Mouse (Mus musculus) retina, postnatal 1 day (tissue): ENCODE data around the gene Pard3.

ENCODE experiments used
- DNase-seq: peaks from one replicate; pipeline ENCODE4 v3.0.0-alpha.2; 2012

The Pard3 gene

DNA sequence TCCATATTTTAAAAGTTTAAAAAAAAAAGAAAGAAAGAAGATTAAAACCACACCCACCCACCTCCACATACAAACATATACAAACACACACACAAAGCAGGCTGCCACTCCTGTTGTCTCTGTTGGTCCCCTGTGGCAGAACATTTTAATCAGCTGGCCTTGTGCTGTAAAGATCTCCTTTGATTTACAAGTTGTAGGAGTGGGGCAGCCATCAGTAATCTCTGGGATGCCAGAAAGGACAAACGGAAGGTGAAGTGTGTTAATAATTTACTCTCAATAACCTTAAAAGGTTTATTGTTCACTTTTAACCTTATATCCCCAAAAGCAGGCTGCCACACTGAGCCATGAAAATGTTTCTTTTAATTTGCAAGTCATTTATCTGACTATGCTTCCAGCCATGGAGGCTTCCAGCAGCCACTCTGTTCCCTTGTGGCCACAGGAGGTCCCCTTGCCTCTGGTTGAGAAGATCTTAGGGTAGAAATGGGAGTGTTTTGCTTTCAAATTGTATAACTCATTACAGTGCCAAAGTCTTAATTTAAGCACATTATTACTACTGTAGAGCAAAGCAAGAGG is 448.4 kb downstream of the Pard3 start:
- no peak for DNase-seq

DNA sequence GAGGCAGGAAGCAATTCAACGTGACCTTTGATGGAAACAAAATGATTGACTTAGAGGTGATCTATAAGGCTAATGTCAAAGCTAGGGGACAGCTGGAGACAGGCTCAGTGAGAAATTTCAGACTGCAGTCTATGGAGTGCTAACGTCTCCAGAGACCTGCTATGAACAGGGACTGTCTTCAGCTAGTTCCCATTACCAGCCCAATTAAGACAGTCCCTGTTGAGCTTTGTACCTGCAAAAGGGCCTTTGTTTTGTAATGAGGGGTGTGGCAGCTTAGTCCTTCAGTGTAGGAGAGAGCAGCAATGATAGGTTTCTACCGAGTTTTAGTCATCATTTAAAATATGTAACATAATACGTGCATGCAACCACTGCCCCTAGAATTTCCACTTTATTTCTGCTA is 448.9 kb downstream of the Pard3 start:
- DNase-seq = no peak

DNA sequence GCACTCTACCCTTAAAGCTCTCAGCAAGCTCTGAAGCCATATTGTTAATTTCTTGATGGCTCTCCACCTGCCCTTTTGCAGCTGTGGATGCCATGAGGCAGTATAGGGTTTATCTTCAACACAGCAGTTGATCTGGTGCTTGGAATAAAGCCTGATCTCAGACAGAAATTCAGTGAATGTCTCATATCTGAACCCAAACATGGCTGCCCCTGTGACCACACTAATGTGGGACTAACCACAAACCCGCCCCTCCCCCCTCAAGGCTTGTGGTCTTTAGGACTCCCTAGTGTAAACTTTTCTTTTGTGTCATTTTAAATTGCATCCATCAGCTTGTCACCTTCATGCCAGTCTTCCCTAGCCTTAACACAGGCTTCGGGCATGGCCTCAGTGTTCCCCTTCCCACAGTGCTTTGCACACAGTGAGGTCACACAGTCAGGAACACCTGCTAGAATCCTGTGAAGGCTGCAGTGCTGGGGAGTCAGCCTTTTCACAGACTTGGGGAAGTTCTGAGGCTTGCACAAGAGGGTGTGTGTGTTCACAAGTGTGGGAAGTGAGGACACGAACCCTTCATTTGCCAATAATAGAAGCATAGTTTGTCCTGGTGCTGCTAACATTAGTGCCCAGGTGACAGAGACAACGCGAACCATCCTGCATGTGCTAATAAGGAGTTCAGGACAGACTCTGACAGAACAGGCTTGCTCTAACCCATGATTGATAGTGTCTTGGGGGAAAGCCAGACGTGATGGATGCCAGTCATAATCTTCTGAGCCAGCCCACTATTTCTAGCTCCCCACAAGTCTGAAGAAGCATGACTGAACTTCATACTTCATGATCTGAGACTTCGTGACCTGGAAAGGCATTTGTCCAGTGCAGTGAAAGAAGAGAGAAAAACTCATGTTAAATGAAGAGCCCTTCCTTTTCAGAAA is 451.4 kb downstream of the Pard3 start:
- no peak for DNase-seq

DNA sequence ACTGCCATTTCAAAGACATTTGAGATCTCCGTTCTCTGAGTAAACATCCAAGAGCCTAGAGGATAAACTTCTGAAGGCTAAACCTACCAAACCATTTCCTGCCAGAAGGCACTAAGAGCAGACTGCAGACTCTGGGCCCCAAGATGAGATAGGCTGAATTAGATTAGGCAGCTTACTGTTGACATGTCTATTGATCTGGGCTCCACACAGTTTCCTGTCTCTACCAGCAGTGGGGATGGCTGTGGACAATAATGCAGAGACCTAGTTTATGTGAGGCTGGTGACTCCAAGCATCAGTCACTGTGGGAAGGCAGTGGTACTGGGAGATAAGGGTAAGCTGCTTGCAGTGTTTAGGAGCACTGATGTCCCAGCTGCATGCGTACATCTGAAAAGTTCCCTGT is 452.4 kb downstream of the Pard3 start:
- DNase-seq = peak; percentile 33

DNA sequence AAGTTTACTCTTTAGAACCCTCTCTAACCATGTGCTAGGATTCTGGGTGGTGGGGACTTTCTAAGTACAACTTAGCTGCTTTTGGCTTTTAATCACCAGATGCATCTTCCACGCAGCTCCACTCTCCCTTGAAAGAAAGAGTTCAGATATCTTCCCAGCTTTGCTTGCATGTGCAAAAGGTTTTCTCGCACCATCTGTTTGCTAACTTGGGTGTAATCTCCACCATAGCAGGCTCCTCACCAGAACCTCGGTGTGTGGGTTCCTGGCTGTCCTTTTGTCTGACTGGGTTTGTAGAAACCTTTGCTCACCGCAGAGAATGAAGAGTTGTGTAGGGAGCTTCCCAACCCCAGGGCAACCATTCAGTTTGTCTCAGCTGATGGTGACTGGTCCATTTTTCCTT is 462.0 kb downstream of the Pard3 start:
- no peak for DNase-seq

DNA sequence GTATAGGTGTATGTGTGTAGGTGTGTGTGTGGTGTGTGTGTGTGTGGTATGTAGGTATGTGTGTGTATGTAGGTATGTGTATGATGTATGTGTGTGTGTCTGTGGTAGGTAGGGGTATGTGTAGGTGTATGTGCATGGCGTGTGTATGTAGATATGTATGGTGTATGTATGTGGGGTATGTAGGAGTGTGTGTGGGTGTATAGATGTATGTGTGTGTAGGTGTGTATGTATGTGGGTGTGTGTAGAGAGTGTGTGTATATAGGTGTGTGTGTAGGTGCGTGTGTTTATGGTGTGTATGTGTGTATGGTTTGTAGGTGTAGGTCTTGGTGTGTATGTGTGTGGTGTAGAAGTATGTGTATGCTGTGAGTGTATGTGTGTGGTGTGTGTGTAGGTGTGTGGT is 464.6 kb downstream of the Pard3 start:
- no peak for DNase-seq

DNA sequence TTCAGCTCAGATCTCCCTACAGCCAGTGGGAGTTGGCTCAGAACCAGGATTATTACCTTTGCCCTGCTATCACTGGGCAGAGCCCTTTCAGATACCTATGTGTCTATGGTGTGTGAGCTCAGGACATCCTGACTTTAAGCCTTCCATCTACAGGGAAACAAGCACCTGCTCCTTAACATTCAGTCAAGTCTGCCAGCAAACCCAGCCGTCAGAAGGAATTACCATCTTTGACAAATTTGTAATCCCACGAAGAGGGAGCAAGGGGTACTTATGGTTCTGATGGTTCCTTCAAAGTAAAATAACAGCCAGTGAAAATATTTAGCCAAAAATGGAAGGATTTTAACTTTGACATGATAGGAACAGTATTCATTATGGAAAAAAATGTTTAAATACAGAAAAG is 466.1 kb downstream of the Pard3 start:
- peak; percentile 21 for DNase-seq

DNA sequence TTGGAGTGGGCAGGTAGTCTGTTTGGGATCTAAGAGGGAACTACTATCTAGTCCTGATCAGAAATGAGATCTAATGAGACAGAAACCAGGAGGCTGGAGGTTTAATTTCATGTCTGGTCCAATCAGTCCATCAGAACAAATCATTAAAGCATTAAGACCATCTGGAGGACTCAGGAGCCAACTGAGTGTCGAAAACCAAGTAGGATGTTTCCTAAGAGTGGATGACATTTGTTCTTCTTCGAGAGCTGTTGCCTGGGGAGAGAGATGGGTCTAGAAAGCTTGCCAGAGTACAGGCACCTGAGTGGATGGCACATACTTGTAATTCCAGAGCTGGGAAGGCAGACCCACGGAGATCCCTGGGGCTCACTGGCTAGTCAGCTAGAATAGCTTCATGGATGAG is 468.2 kb downstream of the Pard3 start:
- no peak for DNase-seq

DNA sequence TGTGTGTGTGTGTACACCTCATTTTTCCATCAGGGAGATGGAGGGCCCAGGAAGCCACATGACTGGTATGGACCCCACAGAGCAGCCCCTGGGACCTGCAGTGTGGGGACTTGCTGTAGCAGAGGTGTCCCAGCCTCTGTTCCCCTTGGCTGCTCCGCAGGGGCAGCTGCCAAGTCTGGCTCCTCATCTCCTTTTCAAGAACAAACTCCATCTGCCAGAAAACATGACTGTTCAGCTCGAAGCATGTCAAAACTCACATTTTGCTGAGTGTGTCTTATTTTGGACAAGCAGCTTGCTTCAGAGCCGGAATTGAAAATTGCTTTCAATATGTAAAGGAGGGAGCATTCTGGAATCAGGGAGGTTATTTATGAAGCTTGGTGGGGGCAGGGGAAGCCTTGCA is 471.1 kb downstream of the Pard3 start:
- DNase-seq = peak; percentile 19

DNA sequence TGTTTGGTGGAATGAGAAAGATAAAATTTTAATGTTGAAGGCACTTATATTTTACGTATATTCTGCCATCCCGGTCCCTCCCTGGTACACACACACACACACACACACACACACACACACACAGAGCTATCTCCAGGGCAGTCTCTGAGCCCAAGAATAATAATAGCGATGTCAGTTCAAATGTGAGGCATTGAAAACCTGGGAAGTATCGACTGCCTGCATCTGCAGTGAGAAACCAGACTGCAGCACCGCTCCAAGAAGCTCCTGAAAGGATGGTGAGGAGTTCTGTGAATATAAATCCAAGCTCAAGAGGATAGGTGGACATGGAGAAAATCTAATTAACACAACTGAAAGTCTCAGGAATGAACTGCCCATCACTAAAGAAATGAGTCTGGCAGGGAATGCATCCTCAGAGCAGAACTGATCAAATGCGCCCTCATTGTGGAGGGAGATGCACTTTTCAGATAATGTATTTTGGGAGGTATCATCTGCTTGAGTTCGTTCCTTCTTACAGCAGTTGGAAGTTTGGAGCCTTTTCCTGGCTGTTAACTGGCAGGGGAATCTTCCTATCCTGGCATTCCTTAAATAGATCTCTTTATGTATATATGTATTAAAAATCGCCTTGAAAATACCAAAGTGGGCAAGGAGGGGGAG is 471.6 kb downstream of the Pard3 start:
- DNase-seq = no peak

DNA sequence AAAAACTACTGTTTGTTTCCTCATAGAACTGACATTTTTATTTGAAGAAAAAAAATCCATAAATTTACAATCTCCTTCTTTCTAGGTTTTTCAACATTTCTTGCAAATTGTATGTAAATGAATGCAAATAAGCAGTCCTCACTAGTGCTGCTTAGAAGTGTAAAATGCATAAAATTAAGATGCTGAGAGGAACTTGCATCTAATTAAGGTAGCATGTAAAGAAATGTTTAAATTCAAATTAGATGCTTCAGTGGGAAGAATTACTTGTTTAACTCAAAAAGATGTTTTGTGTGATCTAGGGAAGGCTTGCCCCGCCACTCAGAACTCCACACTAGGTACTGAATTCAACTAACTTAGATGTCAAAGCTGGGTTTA is 472.1 kb downstream of the Pard3 start:
- no peak for DNase-seq

DNA sequence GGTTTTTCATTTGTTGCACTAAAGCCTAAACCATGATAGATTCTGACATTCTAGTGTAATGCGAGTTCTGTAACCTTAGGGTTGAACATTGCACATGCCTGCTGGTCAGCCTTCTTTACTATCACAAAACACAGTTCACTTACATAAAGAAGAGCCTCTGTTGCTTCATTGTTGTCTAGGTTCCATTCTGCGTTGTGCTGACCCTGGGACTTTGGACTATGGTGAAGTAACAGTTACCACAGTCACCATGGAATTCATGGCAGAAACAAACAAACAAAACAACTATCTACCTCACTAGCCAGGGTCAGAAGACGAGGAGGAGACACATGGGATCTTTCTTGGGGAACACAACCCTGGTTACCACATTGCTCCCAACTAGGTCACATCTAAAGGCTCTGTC is 476.1 kb downstream of the Pard3 start:
- no peak for DNase-seq

DNA sequence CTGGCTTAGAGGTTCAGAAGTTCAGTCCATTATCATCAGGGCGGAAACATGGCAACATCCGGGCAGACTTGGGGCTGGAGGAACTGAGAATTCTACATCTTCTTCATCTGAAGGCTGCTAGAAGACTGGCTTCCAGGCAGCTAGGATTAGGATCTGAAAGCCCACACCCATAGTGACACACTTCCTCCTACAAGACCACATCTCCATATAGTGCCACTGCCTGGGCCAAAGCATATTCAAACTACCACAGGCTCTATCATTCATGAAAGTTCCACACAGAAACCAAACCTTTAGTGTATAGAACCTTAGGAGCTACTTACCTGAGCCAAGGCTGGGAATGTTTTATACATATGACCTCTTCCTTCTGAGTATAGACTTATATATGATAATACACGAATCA is 476.6 kb downstream of the Pard3 start:
- no peak for DNase-seq

DNA sequence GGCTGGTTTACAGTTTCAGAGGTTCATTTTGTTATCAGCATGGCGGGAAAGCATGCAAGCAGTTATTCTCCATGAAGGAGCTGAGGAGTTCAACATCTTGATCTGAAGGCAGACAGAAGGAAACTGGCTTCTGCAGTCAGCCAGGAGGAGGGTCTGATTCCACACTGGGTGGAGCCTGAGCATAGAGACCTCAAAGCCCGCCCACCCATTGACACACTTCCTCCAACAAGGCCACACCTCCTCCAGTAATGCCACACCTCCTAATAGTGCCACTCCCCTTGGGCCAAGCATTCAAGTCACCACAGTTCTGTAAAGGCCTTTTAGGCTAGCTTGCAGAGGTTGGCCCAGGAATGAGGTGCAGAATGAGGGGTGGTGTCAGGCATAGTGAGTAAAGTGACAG is 478.5 kb downstream of the Pard3 start:
- DNase-seq = peak; percentile 19

DNA sequence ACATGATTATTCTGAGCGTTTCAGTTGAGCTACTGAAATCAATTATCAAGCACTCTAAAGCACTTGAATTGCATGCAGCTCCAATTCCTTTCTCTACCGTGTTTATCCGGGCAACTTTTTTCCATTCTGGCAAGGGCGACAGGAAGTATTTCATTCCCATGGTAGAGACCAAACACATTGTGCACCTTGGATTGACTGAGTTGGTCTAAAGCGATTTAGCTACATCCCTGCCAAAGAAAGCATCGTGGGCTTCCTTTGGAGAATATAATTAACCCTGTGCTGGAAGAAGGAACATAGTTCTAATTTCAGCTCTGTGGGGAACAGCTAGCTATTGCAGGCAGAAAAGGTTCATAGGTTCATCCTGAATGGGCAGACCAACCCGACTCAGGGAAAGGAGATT is 480.0 kb downstream of the Pard3 start:
- no peak for DNase-seq

DNA sequence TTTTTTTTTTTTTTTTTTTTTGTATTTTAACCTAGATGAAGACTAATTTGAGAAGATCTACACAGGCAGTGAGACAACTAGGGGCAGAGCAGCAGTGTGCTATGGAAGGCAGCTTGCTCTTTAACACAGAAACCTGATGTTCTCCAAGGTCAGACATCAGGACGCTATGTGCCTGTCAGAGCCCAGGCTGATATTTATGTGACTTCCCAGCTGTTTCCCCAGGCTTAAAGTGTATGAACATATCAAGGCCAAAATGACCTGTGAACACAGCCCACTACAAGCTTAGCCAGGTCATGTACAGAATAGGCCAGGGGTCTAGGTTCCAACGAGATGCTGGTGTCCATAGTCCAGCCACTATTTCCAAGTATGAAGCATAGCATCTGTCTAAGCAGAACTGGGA is 482.5 kb downstream of the Pard3 start:
- no peak for DNase-seq

DNA sequence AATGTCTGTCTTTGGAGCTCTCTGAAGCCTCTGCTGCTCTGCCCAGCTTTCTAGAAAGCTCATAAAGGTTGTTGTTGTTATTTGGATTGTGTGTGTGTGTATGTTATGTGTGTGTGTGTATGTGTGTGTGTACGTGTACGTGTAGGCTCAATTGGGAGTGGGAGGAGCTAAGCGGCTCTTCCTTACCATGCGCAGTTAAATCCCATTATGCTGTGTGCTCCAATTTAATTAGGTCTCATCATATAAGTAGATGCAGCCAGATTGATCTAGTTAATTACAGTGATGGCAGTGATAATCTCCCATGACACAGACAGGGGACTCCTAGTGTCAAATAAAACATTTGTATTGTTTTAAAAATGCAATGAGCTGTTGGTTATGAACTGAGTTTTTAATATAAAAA is 487.2 kb downstream of the Pard3 start:
- peak; percentile 78 for DNase-seq

DNA sequence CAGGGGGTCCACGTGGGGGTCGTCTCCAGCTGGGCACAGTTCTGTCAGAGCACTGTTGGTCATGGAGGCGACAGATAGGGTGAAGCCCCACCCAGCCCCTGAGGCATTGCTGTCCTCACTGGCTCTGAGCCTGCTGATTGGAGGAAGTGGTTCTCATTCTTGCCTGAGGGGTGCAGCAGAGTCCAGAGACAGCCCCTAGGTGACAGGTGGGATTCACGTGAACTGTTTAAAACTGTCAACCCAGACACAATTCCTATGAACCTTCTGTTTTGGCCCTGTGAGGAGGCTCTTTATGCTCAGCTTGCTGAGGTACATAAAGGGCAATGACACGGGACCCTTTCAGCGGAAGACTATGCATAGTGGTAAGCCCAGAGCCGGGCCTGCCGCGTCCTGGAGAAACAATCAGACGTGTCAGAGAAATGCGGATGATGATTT is 488.5 kb downstream of the Pard3 start:
- DNase-seq = peak; percentile 67

DNA sequence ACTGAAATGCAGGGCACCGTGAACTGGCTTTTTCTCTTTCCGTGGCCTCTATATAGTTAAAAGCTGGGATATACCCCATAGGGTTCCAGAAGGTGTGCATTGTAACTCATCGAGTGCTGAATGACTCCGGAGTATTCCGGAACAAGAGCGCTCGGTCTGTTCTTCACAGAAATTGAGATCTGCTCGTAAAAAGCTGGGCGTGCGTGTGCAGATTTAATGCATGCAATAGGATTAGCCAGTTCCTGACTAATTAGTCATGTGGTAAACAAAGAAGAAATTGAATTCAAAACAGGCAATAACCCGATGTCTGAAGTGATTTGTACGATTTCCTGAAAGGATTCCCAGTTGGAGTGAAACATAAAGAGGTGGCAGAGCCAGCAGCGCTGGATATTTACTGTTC is 489.1 kb downstream of the Pard3 start:
- DNase-seq = peak; percentile 39

DNA sequence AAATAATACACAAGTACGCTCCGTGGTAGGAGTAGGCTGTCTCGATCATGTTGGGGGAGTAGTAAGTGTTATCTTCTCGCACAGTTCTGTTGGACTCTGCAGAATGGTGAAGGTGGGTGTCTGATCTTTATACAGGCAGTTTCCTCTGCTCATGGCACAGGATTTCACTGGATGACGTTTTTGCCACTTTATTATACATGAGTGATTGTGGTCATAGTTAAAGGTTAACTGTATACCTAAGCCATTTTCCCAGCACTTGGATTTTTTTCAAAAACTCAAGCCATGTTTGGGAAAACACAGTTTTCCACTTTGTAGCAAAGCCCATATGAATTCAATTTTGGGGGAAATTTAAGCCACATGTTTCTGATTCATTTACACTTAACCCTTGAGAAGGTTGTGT is 489.9 kb downstream of the Pard3 start:
- DNase-seq = no peak

DNA sequence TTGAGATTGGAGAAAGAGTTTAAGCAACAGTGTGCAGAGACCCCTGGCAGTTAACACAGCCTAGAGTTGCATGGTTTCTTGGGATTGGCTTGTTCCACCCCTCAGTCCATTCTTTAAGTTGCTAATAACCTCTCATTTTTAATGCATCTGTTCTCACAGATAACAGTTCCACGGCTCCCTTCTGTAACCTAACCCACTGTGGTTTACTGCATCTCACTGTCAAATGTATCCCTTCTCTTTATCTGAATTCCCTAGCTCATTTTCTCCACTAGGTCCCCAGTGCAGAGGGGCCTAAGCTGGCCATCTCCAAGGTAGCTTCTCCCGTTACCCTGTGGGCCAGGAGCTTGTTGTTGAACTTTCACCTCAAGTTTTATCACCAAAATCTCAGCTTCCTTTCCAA is 492.1 kb downstream of the Pard3 start:
- no peak for DNase-seq

DNA sequence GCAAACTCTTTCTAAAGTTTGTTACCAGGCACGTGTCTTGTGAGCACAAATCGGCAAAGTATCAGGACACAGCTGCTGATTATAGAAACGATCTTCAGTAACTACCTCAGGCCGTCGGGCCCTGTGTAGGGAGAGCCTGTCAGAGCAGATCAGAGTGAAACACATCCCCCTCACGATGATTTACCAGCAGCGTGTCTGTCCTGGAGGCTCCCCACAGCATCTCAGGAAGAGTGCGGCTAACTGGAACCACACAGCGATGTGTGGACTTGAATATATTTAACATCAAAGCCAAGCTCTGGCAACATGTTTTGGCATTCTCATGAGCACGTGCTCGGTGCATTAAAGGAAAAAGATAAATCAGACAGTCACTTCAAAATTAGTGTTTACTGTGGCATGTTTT is 493.3 kb downstream of the Pard3 start:
- DNase-seq = peak; percentile 53

DNA sequence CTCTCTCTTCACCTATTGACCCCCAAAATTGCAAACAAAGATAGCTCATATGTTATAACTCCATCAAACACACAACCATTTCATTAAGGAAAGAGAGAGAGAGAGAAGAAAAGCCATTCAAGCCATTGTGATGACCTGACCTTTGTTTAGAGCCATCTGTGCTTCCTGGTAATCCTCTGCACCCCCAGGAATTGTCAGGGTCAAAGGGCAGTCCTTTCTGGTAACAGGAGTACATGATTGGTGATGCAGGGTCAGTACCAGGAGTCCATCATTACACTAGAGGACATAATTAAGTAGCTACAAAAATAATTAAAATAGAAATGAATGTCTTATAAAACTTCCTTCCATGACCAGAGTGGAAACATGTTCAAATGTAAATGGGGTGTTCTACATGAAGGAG is 493.9 kb downstream of the Pard3 start:
- DNase-seq = no peak

DNA sequence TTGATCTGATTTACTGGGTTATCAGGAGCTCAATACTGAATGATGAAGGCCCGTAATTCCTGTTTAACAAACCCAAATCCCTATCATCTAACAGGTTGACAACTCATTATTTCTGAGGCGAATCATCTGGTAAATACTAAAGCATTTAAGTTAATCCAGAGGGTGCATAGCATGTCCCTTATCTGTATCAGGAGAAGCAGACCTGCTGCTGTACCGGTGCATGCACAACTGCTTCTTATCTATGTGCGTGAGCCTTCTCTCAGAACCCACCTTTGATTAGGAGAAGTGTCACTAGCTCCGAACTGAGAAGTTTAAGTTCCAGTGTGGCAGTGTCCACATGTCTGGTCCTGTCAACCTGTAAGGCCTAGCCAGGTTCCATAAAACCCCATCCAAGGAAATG is 499.9 kb downstream of the Pard3 start:
- no peak for DNase-seq
